Mouse (Mus musculus): ENCODE data around the gene Fgd4.

Fgd4 gene

GRCm38 (mm10) chr16:16600461-16600860 lies at the start of gene Fgd4:
Gene Fgd4 (minus strand): TSS chr16:16600549.
- DNase-seq (ENCODE audit: low read depth, low spot score) = no peak

GRCm38 (mm10) chr16:16645148-16645547 lies 44.8 kb upstream of the Fgd4 start:
- DNase-seq (ENCODE audit: low read depth, low spot score) = no peak

DNA sequence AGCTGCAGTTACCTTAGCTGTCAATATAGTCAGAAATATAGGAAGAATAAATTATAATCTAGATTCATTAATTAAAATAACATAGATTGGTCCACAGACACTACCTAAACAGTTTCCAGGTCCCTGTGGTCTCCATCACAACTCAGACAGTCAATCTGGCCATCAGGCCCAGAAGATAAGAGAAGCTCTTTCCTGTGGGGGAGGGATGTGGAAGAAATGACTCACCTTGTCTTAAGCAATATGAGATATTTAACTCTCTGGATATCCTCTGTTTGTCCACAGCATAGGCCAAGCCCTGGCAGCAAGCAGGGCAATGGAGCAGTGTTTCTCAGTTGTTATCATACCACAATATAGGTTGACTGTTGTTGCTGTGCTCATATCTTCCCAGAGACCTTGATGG lies 33.4 kb upstream of the Fgd4 start:
- no peak for DNase-seq (ENCODE audit: low read depth, low spot score)

- no peak for DNase-seq (ENCODE audit: low read depth, low spot score)
Measured at GRCm38 (mm10) chr16:16599586-16600401, 555 bp downstream of the Fgd4 start.

DNA sequence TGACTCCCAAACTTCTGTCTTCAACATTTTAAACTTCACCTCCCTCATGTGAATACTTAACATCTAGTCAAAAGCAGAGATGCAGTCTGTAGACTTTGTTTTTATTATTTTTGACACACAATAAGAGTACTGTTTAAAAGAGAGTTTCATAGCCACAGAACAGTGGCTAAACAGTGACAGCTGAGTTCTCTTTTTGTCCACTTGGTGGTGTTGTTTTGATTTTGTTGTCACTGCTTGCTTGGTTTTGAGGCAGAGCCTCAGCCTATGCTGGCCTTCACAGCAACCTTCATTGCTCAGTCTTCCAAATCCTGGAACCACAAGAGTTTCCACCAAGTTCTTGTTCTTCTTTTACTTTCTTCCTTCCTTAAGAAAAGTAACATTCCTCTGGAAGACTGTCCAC lies 3.8 kb downstream of the Fgd4 start:
- no peak for DNase-seq (ENCODE audit: low read depth, low spot score)

- DNase-seq (ENCODE audit: low read depth, low spot score) = no peak
Measured at GRCm38 (mm10) chr16:16592622-16593021, 7.7 kb downstream of the Fgd4 start.

DNA sequence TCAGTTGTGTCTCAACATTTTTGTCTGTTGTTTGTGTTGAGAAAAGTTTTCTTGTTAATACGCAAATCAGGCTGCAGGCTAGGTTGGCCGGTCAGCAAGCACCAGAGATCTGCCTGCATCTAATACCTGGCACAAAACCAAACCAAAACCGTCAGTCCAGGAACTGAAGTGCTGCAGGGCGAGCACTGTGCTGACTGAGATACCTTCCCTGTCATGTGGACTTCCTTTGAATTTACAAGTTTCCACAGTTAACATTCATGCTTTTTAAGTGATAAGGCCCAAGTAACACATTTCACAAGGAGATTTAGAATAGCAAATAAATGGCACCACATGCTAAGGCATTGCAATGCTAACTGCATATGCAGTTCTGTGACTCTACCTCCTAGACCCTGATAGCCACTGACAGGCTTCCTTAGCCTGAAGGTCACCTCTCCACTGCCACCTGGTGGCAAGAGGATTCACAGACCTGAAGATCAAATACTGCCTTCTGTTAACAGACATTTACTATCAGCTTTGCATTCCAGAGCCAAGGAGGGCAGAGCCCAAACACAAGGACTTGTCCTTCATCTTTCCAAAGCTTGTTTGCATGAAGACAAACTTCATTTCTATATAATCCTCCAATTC lies 15.8 kb downstream of the Fgd4 start:
- DNase-seq (ENCODE audit: low read depth, low spot score) = peak; percentile 67

DNA sequence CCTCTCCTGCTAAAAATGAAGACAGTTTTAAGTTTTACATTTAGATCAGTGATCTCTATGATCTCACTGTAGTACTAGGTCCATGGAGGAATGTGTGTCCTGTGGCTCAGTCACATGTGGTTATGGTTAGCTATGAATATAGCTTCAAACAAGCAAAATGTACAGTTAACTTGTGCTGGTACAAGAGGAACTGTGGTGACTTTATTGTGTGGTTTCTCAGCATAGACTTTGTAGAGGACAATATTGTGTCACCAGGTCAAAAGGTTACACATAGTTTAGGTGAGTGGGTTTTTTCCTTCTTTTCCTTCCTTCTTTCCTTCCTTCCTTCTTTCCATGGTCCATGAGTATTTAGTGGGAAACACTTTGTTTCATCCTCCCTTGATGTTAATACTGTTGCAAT lies 23.8 kb downstream of the Fgd4 start:
- no peak for DNase-seq (ENCODE audit: low read depth, low spot score)

DNA sequence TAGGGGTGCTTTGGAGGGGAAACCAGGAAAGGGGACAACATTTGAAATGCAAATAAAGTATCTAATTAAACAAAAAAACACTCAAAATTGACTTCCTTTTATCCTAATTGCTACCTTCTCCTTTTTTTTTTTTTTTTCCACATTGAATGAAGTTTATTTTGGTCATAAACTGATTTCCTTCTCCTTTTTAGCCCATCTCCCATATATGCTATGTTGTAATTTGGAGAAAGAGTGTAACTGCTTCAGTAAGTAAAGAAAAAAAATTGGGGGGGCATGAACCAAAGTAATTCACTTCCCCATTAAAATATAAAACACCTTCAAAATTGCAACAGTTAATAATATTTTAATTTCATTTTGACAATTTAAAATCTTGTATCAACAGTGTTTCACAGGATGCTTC lies 25.8 kb downstream of the Fgd4 start:
- DNase-seq (ENCODE audit: low read depth, low spot score) = no peak

GRCm38 (mm10) chr16:16573167-16573566 lies 27.2 kb downstream of the Fgd4 start:
- DNase-seq (ENCODE audit: low read depth, low spot score) = no peak

GRCm38 (mm10) chr16:16571356-16571755 lies 29.0 kb downstream of the Fgd4 start:
- DNase-seq (ENCODE audit: low read depth, low spot score) = no peak

- no peak for DNase-seq (ENCODE audit: low read depth, low spot score)
Measured at GRCm38 (mm10) chr16:16566786-16567185, 33.6 kb downstream of the Fgd4 start.

DNA sequence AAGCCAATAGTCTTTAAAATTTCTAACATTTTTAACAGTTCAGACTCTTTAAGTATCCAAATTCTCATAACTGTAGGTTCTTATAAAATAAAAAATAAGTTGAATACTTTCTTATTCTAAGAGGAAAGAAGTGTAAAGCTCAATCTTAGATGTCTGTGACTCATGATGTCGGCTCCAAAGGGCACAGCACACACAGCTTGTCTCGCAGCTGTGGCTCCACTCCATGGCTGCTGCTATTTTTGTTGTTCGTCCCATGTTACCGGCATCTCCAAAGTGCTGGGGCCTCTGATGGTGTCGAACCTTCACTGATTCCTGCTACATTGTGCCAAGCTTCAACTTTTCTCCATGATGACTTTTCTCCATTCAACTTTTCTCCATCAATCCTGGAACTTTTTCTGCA lies 34.1 kb downstream of the Fgd4 start:
- DNase-seq (ENCODE audit: low read depth, low spot score) = no peak

- DNase-seq (ENCODE audit: low read depth, low spot score) = no peak
Measured at GRCm38 (mm10) chr16:16565786-16566185, 34.6 kb downstream of the Fgd4 start.

DNA sequence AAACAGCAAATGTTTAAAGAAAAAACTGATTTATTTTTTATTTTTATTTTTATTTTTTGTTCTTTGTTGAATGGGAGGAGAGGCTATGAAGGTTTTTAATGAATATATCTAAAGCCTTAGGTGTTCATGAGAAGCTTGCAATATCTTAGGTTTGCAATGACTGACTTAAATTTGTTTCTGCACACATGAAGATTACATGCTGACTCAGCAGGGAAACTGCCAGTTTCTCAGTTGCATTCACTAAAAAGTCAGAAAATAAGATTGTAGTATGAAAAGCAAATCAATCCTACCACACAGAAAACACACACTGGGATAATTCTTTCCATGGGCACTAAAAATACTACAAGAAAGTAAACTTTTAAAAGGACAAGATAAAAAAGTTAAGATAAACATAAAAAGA lies 39.6 kb downstream of the Fgd4 start:
- no peak for DNase-seq (ENCODE audit: low read depth, low spot score)

GRCm38 (mm10) chr16:16559878-16560531 lies 40.3 kb downstream of the Fgd4 start:
- peak; percentile 89 for DNase-seq (ENCODE audit: low read depth, low spot score)

DNA sequence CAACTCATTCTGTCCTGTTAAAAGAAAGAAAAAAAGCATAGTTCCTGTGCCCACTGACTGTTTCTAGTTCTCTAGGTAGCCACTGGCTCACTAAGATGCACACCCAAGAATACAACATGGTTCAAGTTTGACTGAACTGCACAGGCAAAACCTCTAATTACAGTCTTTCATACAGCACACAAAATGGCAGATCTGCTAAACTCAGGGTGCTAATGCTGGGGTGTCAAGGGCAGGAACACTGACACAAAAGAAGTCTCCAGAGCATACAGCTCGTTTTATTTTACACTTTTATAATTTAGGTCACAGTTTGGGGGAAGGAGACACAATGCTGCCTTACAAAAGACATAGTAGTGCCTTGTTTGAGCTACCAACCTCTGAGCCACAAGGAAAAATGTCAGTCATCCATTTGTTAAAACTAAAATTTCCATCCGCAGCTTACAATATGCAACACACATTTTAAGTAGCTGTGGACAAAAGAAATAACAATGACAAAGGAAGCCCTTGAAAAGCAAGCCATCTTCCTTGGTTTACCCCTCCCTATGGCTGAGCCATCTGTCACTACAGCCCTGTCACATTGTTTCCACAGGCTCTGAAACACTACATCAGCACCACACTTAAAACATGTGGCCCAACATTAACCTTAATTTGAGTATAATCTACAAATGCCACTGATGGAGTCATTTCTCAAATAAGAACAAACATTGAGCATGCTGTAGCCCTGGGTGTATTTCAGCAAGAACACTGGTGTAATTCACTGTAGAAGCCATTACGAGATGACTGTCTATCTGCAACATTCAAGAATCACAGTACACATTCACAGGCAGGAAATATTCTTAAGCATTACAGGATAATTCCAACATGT lies 41.1 kb downstream of the Fgd4 start:
- no peak for DNase-seq (ENCODE audit: low read depth, low spot score)

GRCm38 (mm10) chr16:16557738-16558137 lies 42.6 kb downstream of the Fgd4 start:
- no peak for DNase-seq (ENCODE audit: low read depth, low spot score)

GRCm38 (mm10) chr16:16554098-16554497 lies 46.3 kb downstream of the Fgd4 start:
- no peak for DNase-seq (ENCODE audit: low read depth, low spot score)

- no peak for DNase-seq (ENCODE audit: low read depth, low spot score)
Measured at GRCm38 (mm10) chr16:16552197-16552596, 48.2 kb downstream of the Fgd4 start.

GRCm38 (mm10) chr16:16549105-16549504 lies 51.2 kb downstream of the Fgd4 start:
- no peak for DNase-seq (ENCODE audit: low read depth, low spot score)

DNA sequence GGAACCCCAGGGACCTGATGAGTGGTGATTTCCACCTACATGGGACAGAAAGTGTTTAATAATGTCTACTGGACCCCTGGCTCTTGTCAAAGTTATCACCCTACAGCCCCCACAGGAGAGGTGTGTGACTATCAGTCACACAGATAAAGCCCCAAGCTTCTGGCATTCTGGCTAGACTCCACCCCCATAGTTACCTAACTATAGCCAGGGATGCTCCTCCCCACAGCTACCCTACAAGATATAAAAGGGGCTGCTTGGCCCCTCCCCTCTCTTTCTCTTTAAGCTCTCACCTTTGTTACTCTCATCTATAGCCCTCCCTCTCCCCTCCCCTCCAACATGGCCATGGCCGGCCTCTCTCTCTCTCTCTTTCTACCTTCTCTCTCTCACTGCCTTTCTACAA lies 53.7 kb downstream of the Fgd4 start:
- no peak for DNase-seq (ENCODE audit: low read depth, low spot score)
